18 mouse cellular contexts compared by ENCODE assay signal in the genomic region with DNA sequence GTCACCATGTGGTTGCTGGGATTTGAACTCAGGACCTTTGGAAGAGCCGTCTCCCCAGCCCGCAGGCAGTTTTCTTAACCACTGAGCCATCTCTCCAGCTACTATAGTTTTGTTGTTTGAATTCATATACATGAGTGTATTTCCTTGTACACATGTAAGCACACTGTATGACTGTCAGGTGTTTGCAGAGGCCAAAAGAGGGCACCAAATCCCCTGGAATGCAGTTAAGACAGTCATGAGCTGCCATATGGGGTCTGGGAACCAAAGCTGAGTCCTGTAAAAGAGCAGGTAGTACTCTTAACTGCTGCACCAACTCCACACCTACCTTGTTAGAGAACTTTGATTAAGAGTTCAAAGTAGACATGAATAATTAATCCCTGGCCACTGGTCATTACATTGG. TPM values are rescaled to one million over a fixed set of nuclear protein-coding genes. Genes with fewer than 3 reads are reported as not detected.
DNase-seq lines count a peak whose midpoint lies in the region; ATAC-seq and TF ChIP-seq lines count a peak whose summit lies in the region.
"Had no signal": no experiment of that assay in that cellular context is flagged by ENCODE, and none has a peak within 500 bp of the region (broad histone marks: within the 10 kb centered on the region; RNA-seq: fewer than 3 reads in every experiment).

No protein-coding gene starts in this region.

- H3K4me3 ChIP-seq in layer of hippocampus, adult 2 months: no peak overlapping the region
- H3K4me3 ChIP-seq: forebrain, embryonic 15.5 days; heart, embryonic 12.5 days; hindbrain, embryonic 10.5 days; limb, embryonic 15.5 days; midbrain, embryonic 10.5 days; myocyte had no signal

- no peak for DNase-seq in layer of hippocampus, adult 2 months (ENCODE audit: low spot score in 2 of 2)
- DNase-seq in layer of hippocampus, postnatal 36 days: no peak
- DNase-seq in 3134 (ENCODE audit: extremely low read depth, insufficient read length, low spot score) (peak; percentile 27), 3T3-L1 (ENCODE audit: low read depth, low spot score) (peak; percentile 34)
- no peak for DNase-seq in spleen, postnatal 36 days (ENCODE audit: low spot score in 2 of 2)
- DNase-seq: cerebellum, adult 18-20 months; gastrocnemius, postnatal 10 days; right cerebral cortex, postnatal 25 days had no signal

- no peak overlapping the region for H3K27ac ChIP-seq in layer of hippocampus, adult 2 months
- H3K27ac ChIP-seq: forebrain, embryonic 15.5 days; hindbrain, embryonic 10.5 days; limb, embryonic 15.5 days; midbrain, embryonic 10.5 days had no signal

- ATAC-seq in common myeloid progenitor, adult 5-6 weeks (replicated peaks; ENCODE audit: low read depth, poor library complexity, severe bottlenecking): 0 out of 2 replicates have a peak, but pooled peaks have one; percentile 23
- no peak for ATAC-seq in activated CD4-positive, CD25-positive, alpha-beta regulatory T cell, adult 4 months
- ATAC-seq: forebrain, embryonic 15.5 days had no signal

- peak; percentile 44 for TF ChIP-seq CTCF in layer of hippocampus, adult 2 months (conservative IDR thresholded peaks at IDR 0.05)

RNA-seq across cellular contexts. Expression of gene Gm1123, which starts 45.1 kb away (rescaled TPM):
- total RNA-seq in layer of hippocampus, adult 2 months (2021): under 1 TPM; 0.22 to 0.38 TPM
- total RNA-seq in layer of hippocampus, postnatal 36 days (2021): not detected
- not detected in 2 replicates for total RNA-seq in common myeloid progenitor, adult 5-6 weeks (2017)
- 1 to 10 TPM in 1 of 2 experiments, under 1 TPM in 1; 0.94 to 1.1 TPM for polyA plus RNA-seq in activated CD4-positive, CD25-positive, alpha-beta regulatory T cell, adult 4 months (2017; shearing (Covaris generic))
- total RNA-seq: gastrocnemius, postnatal 10 days; layer of hippocampus, adult 18-20 months had no signal
- polyA plus RNA-seq: forebrain, embryonic 15.5 days; hindbrain, embryonic 10.5 days; limb, embryonic 15.5 days; midbrain, embryonic 10.5 days; myocyte; thymus, postnatal 0 days had no signal

RNA-seq across cellular contexts. Expression of gene Pik3cb, which starts 59.8 kb away (rescaled TPM):
- total RNA-seq in layer of hippocampus, adult 2 months (2021): 10 to 100 TPM; 28.2 to 28.3 TPM
- total RNA-seq in layer of hippocampus, postnatal 36 days (2021): 10 to 100 TPM; 27.8 to 29.2 TPM
- 4.5 and 5.8 TPM in 2 replicates for total RNA-seq in common myeloid progenitor, adult 5-6 weeks (2017)
- 1 to 10 TPM in 1 of 2 experiments, under 1 TPM in 1; 0.41 to 1.0 TPM for polyA plus RNA-seq in activated CD4-positive, CD25-positive, alpha-beta regulatory T cell, adult 4 months (2017; shearing (Covaris generic))

Comparison
In these comparisons a context has a peak if more than half of its experiments do, and no peak if none do; other contexts are left out.
1. DNase-seq: peak in 3134 (single experiment) and 3T3-L1 (single experiment); none in layer of hippocampus, adult 2 months (0 of 2), layer of hippocampus, postnatal 36 days (0 of 2) and spleen, postnatal 36 days (0 of 2).